ENCODE assay signal across 8 mouse cellular contexts in genomic region chr8:88520985-88521527, GRCm38 (mm10). TPM values are rescaled to one million over a fixed set of nuclear protein-coding genes. Genes with fewer than 3 reads are reported as not detected.
DNase-seq lines count a peak whose midpoint lies in the region; ATAC-seq and TF ChIP-seq lines count a peak whose summit lies in the region.

TSS of gene Nkd1 (plus strand) at chr8:88521354.

- peak; percentile 53 for DNase-seq in CD4-positive helper T cell, adult 2 months (ENCODE audit: low read depth, low spot score)
- DNase-seq in heart, postnatal 14 days: peak; percentile 87 to 89
- DNase-seq in layer of hippocampus, adult 18-20 months (ENCODE audit: low spot score in 2 of 2): peak; percentile 63 to 78
- peak; percentile 84 to 88 for DNase-seq in lung, adult 18-20 months
- peak; percentile 83 for DNase-seq in thymus, adult 2 months

- H3K9ac ChIP-seq in forebrain, embryonic 16.5 days (replicated peaks; ENCODE audit: low read depth, low read length): peak within 1 kb of the TSS; percentile 76

- WGBS in forebrain, embryonic 16.5 days: 1% methylated on average over 61 of the region's 67 CpGs
- under 1% methylated on average over 67 of the region's 67 CpGs for WGBS in olfactory bulb, adult 2 months
- WGBS in thymus, adult 2 months: 2% methylated on average over 62 of the region's 67 CpGs

- peak; percentile 25; the same call in 1 of the 2 replicates for TF ChIP-seq POLR2A in olfactory bulb, adult 2 months (IDR thresholded peaks at IDR 0.05; ENCODE audit: insufficient read depth, low read depth, low read length)
- no peak; the same call in 1 of the 2 replicates for TF ChIP-seq POLR2A in thymus, adult 2 months (IDR thresholded peaks at IDR 0.05; ENCODE audit: control insufficient read depth, extremely low read depth, insufficient read depth, low read length, poor library complexity)

- H3K4me2 ChIP-seq in forebrain, embryonic 16.5 days (ENCODE audit: low read length): peak within 1 kb of the TSS; percentile 97

- H3K4me1 ChIP-seq in forebrain, embryonic 16.5 days (replicated peaks; ENCODE audit: control insufficient read depth, insufficient read depth, low read length): peaks cover 27% of the 10 kb centered on the region
- peaks cover 15% of the 10 kb centered on the region for H3K4me1 ChIP-seq in olfactory bulb, adult 2 months (ENCODE audit: control insufficient read depth, insufficient read depth, low read length)
- peaks cover 25% of the 10 kb centered on the region for H3K4me1 ChIP-seq in thymus, adult 2 months (replicated peaks; ENCODE audit: control insufficient read depth, insufficient read depth, low read length)

- H3K27ac ChIP-seq in forebrain, embryonic 16.5 days (ENCODE audit: low read length): peak within 1 kb of the TSS; percentile 24
- H3K27ac ChIP-seq in olfactory bulb, adult 2 months (ENCODE audit: insufficient read depth, low read depth, low read length): no peak within 1 kb of the TSS
- H3K27ac ChIP-seq in thymus, adult 2 months (ENCODE audit: control insufficient read depth, insufficient read depth, low read length): no peak within 1 kb of the TSS

- H3K36me3 ChIP-seq in forebrain, embryonic 16.5 days (ENCODE audit: control insufficient read depth, insufficient read depth): no peaks in the 10 kb centered on the region
- no peaks in the 10 kb centered on the region for H3K36me3 ChIP-seq in thymus, adult 2 months (ENCODE audit: control insufficient read depth, insufficient read depth, low read length)

- no peaks in the 10 kb centered on the region; the same call in 1 of the 2 replicates for H3K27me3 ChIP-seq in forebrain, embryonic 16.5 days (replicated peaks; ENCODE audit: control insufficient read depth, insufficient read depth, low read length)
- peaks cover 15% of the 10 kb centered on the region for H3K27me3 ChIP-seq in thymus, adult 2 months (ENCODE audit: control insufficient read depth, insufficient read depth, low read length)

- TF ChIP-seq CTCF in olfactory bulb, adult 2 months (IDR thresholded peaks at IDR 0.05; ENCODE audit: insufficient read depth, low read depth, low read length): no peak
- no peak for TF ChIP-seq CTCF in thymus, adult 2 months (IDR thresholded peaks at IDR 0.05; ENCODE audit: borderline replicate concordance, control insufficient read depth, extremely low read depth, insufficient read depth, low read length, poor library complexity)

- ATAC-seq in cerebellum, adult (ENCODE audit: insufficient number of reproducible peaks, low FRiP score, low TSS enrichment): peak; percentile 50
- peak; percentile 89 for ATAC-seq in forebrain, embryonic 16.5 days

- H3K9me3 ChIP-seq in forebrain, embryonic 16.5 days (ENCODE audit: control insufficient read depth, low read length): no peaks in the 10 kb centered on the region

- peak within 1 kb of the TSS; percentile 75 for H3K4me3 ChIP-seq in forebrain, embryonic 16.5 days (replicated peaks; ENCODE audit: low read length)
- peak within 1 kb of the TSS; percentile 70 for H3K4me3 ChIP-seq in olfactory bulb, adult 2 months (ENCODE audit: insufficient read depth, low read depth, low read length)
- peak within 1 kb of the TSS; percentile 84 for H3K4me3 ChIP-seq in thymus, adult 2 months (ENCODE audit: control insufficient read depth, insufficient read depth, low read length)

- intact Hi-C loops in heart, postnatal 14 days (cut with DNase I): loop anchor here (5.0 kb wide), 1 partner anchor 159 kb away; the partner anchor contains the start of gene Brd7

RNA-seq across cellular contexts. Expression of gene Nkd1, which starts in this region (rescaled TPM):
- polyA plus RNA-seq in forebrain, embryonic 16.5 days (2015; fragmentation: Nextera tagmentation; extraction: Ambion mirVana): 28.3 and 28.5 TPM in 2 replicates
- 1 to 10 TPM; 3.0 to 3.3 TPM for total RNA-seq in heart, postnatal 14 days (2021)
- total RNA-seq in layer of hippocampus, adult 18-20 months (2021): 1 to 10 TPM; 8.2 to 9.0 TPM
- polyA plus RNA-seq in olfactory bulb, adult 2 months (2012; ENCODE audit: insufficient read depth, insufficient read length, low replicate concordance, missing spikeins): not detected in 2 replicates
- 3.0 and 3.4 TPM in 2 replicates for polyA plus RNA-seq in thymus, adult 2 months (2012; rRNA removed)
